Mouse (Mus musculus) frontal cortex, adult (tissue): ENCODE results near the gene Ttc37.

Experiments used
- ATAC-seq: cut with Nextera tagmentation; 2 replicates; pipeline ENCODE4 v1.9.2; 2017; ENCODE audit warnings: mild to moderate bottlenecking, moderate library complexity, mixed read lengths; ENCODE audit not compliant: low TSS enrichment

The Ttc37 gene

GRCm38 (mm10) chr13:76098493-76099303 is at the start of gene Ttc37, which contains the start of gene Arsk:
TSS of gene Ttc37 (plus strand) at chr13:76098734.
TSS of gene Arsk (minus strand) at chr13:76098660.
- peak; percentile 98 for ATAC-seq

DNA sequence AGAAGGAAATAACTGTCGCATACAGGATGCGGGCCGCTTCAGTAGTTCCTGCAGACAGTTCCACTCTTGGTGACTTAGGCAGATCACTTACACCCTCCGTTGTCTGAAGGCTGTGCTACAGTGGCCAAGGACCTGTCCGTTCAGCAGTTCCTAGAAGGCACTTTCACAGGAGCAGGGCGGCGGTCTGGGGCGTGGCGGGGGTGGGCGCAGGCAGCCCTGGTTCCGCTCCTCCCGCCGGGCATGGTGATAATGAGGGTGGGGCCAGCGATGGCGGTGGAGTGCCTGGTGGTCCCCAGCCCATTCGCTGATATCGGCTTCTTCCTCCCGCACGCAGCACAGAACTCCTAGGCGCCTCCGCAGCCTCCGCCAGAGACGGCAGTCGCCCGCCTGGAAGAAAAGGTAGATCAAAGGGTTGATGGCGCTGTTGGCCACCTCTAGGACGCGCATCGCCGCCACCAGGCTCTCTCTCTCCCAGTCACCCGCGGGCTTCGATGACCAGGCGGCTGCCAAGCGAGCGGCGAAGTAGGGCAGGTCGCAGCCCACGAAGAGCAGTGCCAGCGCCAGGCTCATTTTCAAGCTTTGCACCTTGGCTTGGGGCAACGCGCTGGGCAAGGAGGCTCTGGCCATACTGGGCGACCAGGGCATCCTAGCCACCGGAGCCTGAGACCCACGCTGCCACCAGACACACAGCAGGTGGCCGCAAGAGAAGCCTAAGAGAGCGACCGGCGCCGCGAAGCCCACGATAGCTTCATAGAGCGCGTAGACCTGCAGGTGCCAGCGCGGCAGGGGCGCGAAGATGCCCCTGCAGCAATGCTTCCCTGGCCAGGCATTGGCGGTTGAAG is 42.9 kb upstream of the Ttc37 start:
- peak; percentile 24 for ATAC-seq

DNA sequence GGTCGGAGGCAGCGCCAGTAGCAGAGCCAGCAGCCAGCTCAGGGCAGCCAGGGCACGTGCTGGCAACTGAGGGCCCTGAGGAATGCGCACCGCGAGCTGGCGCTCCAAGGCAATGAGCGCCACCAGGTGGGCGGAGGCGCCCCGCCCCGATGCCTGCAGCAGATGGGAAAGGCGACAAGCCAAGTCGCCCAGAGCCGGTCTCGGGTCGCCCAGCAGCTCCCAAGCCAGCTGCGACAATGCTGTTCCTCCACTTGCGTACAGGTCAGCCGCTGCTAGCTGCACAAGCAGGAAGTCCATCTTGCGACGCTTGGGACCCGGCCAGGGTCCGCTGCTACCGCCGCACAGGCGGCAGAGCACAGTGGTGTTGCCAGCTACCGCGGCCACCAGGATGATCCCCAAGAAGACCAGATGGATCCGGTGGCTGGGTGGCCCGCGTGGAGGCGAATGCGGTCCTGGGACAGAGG is 42.2 kb upstream of the Ttc37 start:
- peak; percentile 73 for ATAC-seq

- ATAC-seq = no peak
Observed at GRCm38 (mm10) chr13:76056896-76057266, 41.7 kb upstream of the Ttc37 start, which contains the start of gene Gpr150. TSS of gene Gpr150 (minus strand) at chr13:76056996.

DNA sequence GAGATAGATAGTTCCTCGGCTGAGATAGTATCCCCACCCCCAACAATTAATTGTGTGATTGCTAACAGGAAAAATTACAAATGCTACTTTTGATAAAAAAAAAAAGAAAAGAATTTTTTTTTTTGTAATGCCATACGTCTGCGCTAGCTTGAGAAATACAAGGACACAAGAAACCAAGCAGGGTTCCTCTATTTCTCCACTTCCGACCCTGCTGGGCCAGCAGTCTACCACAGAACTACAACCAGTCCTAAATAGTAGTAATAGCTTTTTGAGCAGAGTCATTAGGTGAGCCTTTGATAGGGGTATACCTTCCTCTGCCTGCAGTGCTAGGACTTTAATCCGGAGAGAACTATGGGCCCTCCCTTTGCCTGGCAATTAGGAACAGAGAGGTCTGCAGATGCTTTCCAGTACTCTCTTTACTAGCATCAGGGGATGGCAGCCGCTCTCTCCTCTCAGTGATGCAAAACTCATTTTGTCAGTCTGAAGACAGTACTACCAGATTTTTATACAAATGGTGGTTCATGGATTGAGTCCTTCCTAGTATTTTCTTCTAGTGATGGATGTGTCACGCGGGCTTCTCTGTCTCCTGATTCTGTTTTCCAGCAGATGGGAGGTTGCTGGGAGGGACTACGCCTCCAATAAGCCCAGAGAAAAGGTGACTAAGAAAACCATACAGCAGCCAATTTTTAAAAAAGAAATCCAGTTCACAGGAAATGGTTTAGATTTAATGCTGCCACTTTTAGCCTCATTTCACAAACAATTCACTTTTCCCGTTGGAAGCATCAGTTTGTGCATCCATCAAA is 41.1 kb upstream of the Ttc37 start:
- peak; percentile 64 for ATAC-seq

DNA sequence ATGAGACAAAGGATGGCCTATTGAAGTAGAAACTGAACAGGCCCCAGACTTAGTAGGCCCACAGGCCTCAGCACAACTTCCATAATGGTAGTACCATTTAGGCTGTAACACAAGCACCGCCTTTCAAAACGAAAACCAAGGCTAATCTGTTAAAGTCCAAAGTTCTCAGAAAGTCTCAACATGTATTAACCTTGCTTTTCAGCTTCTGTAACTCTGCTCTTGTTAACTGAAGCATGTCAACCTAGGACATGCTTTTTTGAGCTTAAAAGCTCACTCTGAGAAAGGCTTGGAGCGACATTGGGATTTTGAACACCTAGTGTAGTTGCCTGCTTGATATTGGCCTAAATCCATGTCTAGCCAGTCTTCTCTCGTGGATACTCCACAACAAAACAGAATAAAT is 38.9 kb upstream of the Ttc37 start:
- ATAC-seq = no peak

- ATAC-seq = 0 out of 2 replicates have a peak, but pooled peaks have one; percentile 5
Observed at GRCm38 (mm10) chr13:76062126-76062525, 36.4 kb upstream of the Ttc37 start.

DNA sequence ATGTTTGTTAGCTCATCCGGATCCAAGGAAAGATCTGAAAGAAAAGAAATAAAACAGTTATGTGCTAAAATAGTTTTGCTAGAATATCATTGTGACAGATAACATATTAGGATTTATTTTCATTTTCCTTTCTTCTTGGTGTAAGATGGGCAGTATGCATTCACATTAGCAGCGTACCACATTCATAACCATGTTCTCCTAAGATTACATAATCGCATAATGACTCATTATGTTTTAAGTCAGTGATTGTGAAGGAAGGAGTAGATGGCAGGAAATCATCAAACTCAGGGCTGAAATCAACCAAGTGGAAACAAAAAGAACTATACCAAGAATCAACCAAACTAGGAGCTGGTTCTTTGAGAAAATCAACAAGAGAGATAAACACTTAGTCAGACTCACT is 36.0 kb upstream of the Ttc37 start:
- ATAC-seq = peak; percentile 66

DNA sequence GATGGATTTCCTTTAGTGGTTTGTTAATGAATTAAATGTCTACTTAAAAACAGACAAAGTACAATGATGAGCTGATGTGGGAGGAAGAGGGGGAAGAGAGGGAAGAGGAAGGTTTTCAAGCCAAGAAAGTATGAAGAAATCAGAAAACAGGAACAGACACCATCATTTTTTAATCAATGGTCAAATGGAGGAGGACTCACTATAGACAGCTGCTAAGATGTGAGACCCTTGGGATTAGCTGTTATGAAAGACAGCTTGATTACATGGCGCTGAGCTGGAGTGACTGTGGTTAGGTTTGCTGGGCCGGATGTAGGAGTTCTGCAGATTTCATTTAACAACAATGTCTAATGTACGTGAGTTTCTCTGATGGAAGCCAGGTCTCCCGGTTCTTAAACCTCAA is 35.0 kb upstream of the Ttc37 start:
- ATAC-seq = no peak

GRCm38 (mm10) chr13:76064363-76064945 is 34.1 kb upstream of the Ttc37 start:
- no peak for ATAC-seq

DNA sequence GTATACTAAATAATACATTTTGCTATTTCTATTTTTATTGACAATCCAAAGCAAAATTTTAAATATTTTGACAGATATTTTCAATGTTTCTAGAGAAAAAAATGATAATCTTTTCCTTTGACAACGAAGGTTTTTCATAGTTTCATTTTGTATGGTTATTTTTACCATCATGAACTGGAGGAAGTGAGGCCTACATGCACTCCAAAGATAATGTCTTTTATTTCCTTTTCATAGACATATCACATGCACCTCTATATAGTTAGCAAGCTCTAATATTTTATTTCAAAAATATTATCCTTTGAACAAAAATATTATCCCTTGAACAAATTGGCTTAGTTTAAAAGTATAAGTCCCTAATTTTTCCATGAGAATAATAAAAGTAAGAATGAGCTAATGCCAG is 24.2 kb upstream of the Ttc37 start:
- no peak for ATAC-seq

DNA sequence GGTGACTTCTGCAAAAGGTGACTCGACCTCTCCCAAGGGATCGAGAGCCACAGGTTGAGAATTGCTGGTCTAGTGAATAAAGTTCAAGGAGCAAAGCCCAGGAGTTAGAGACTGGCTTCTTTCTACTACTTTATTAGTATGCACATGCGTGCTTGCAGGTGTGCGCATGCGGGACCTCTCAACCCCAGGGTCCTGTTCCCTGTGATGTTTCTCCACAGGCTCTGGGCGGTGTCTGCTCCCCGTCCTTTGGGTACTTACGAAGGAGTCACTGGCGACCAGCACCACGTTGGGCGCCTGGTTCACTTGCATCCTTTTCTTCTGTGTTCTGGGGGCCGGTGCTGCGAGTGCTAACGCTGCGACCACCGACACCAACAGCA is 430 bp upstream of the Ttc37 start:
- peak; percentile 70 for ATAC-seq

GRCm38 (mm10) chr13:76101989-76102388 is 3.5 kb downstream of the Ttc37 start:
- ATAC-seq = no peak

- ATAC-seq = no peak
Observed at GRCm38 (mm10) chr13:76109069-76109824, 10.7 kb downstream of the Ttc37 start.

GRCm38 (mm10) chr13:76128799-76129198 is 30.3 kb downstream of the Ttc37 start:
- peak; percentile 44; the same call in 1 of the 2 replicates for ATAC-seq

GRCm38 (mm10) chr13:76132415-76132814 is 33.9 kb downstream of the Ttc37 start:
- no peak for ATAC-seq

GRCm38 (mm10) chr13:76138862-76139261 is 40.3 kb downstream of the Ttc37 start:
- no peak for ATAC-seq

- no peak for ATAC-seq
Observed at GRCm38 (mm10) chr13:76141117-76141808, 42.7 kb downstream of the Ttc37 start.

DNA sequence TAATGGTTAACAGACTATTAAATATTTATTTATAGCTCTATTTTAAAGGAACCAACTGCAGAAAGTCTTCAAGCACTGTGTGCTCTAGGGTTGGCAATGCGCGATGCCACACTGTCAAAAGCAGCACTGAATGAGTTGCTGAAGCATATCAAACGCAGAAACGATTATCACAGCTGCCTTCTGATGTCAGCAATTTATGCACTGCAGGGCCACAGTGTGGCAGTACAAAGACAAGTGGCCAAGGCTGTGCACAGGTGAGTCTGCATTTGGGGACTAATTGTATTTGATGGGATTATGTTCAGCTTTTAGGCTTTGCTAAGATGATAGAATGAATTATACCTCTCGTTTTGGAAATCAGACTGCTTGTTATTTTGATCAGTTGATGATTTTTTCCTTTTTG is 51.9 kb downstream of the Ttc37 start:
- no peak for ATAC-seq

GRCm38 (mm10) chr13:76157099-76157498 is 58.6 kb downstream of the Ttc37 start:
- ATAC-seq = no peak
